Comparison of ENCODE assay signal across 21 mouse cellular contexts in genomic region chr11:106759028-106759427, GRCm38 (mm10). TPM values are rescaled to one million over a fixed set of nuclear protein-coding genes. Genes with fewer than 3 reads are reported as not detected.
DNase-seq lines count a peak whose midpoint lies in the region; ATAC-seq lines count a peak whose summit lies in the region.
"Had no signal": no experiment of that assay in that cellular context is flagged by ENCODE, and none has a peak within 500 bp of the region (broad histone marks: within the 10 kb centered on the region; RNA-seq: fewer than 3 reads in every experiment).

No protein-coding gene starts in this region.

- 52% methylated on average over 3 of the region's 3 CpGs for WGBS in liver, embryonic 16.5 days (ENCODE audit: insufficient replicate concordance)
- 66% methylated on average over 3 of the region's 3 CpGs for WGBS in liver, embryonic 12.5 days (ENCODE audit: insufficient replicate concordance)
- WGBS in midbrain, embryonic 14.5 days: 94% methylated on average over 3 of the region's 3 CpGs

- no peak overlapping the region for H3K4me2 ChIP-seq in liver, embryonic 16.5 days (ENCODE audit: low read depth, low read length)
- H3K4me2 ChIP-seq in liver, embryonic 12.5 days: no peak overlapping the region
- H3K4me2 ChIP-seq in midbrain, embryonic 14.5 days (ENCODE audit: low read length): no peak overlapping the region
- H3K4me2 ChIP-seq: heart, embryonic 12.5 days; lung, embryonic 15.5 days; midbrain, embryonic 13.5 days; stomach, embryonic 15.5 days had no signal

- ATAC-seq in liver, embryonic 16.5 days (ENCODE audit: low read depth): no peak
- no peak for ATAC-seq in liver, embryonic 12.5 days
- peak; percentile 82 for ATAC-seq in monocyte, adult 5-6 weeks (replicated peaks; ENCODE audit: insufficient number of reproducible peaks, low FRiP score, low TSS enrichment, poor library complexity, severe bottlenecking)
- ATAC-seq in midbrain, embryonic 14.5 days (ENCODE audit: low FRiP score, low TSS enrichment): no peak
- ATAC-seq: forebrain, postnatal 0 days; midbrain, embryonic 13.5 days; Patski had no signal

- H3K36me3 ChIP-seq in liver, embryonic 16.5 days (ENCODE audit: control insufficient read depth, insufficient read depth): no peaks in the 10 kb centered on the region; the same call in 1 of the 2 replicates
- H3K36me3 ChIP-seq in liver, embryonic 12.5 days: no peaks in the 10 kb centered on the region
- no peaks in the 10 kb centered on the region for H3K36me3 ChIP-seq in midbrain, embryonic 14.5 days (ENCODE audit: control insufficient read depth, insufficient read depth, low read length)
- H3K36me3 ChIP-seq: heart, embryonic 12.5 days; lung, embryonic 15.5 days; midbrain, embryonic 13.5 days; stomach, embryonic 15.5 days had no signal

- H3K27me3 ChIP-seq in liver, embryonic 16.5 days (ENCODE audit: control insufficient read depth, insufficient read depth, low read depth, low read length): no peaks in the 10 kb centered on the region
- H3K27me3 ChIP-seq in liver, embryonic 12.5 days (replicated peaks): no peaks in the 10 kb centered on the region
- H3K27me3 ChIP-seq in midbrain, embryonic 14.5 days (ENCODE audit: control insufficient read depth, insufficient read depth, low read length): no peaks in the 10 kb centered on the region
- H3K27me3 ChIP-seq: heart, embryonic 12.5 days; lung, embryonic 15.5 days; midbrain, embryonic 13.5 days; Patski; stomach, embryonic 15.5 days had no signal

- H3K4me1 ChIP-seq in liver, embryonic 16.5 days (ENCODE audit: control insufficient read depth, low read depth, low read length): no peaks in the 10 kb centered on the region; the same call in none of the 2 replicates
- peaks cover 37% of the 10 kb centered on the region for H3K4me1 ChIP-seq in liver, embryonic 12.5 days
- H3K4me1 ChIP-seq in midbrain, embryonic 14.5 days (ENCODE audit: control insufficient read depth, insufficient read depth, low read length): no peaks in the 10 kb centered on the region

- H3K9ac ChIP-seq in liver, embryonic 16.5 days (ENCODE audit: low read depth, low read length): no peak overlapping the region
- no peak overlapping the region for H3K9ac ChIP-seq in liver, embryonic 12.5 days
- H3K9ac ChIP-seq in midbrain, embryonic 14.5 days (replicated peaks; ENCODE audit: low read length): no peak overlapping the region
- H3K9ac ChIP-seq: forebrain, postnatal 0 days; heart, embryonic 12.5 days; lung, embryonic 15.5 days; midbrain, embryonic 13.5 days; stomach, embryonic 15.5 days had no signal

- no peak overlapping the region for H3K4me3 ChIP-seq in liver, embryonic 16.5 days (ENCODE audit: low read depth, low read length)
- H3K4me3 ChIP-seq in liver, embryonic 12.5 days: no peak overlapping the region
- no peak overlapping the region for H3K4me3 ChIP-seq in midbrain, embryonic 14.5 days (replicated peaks; ENCODE audit: low read depth, low read length)
- H3K4me3 ChIP-seq: heart, embryonic 12.5 days; lung, embryonic 15.5 days; midbrain, embryonic 13.5 days; stomach, embryonic 15.5 days had no signal

- peak; percentile 61 to 64 for DNase-seq in B cell, adult 2 months
- DNase-seq in brain, adult 2 months (ENCODE audit: low read depth, low spot score): peak; percentile 30
- DNase-seq in midbrain, embryonic 14.5 days: no peak
- no peak for DNase-seq in MN1 (ENCODE audit: low spot score)
- DNase-seq in Muller cell, postnatal 12 days (ENCODE audit: inconsistent ontology term): no peak
- DNase-seq: cerebellum, adult 11-12 months; cerebellum, postnatal 36 days; forebrain, postnatal 0 days; gastrocnemius, postnatal 14 days; heart, postnatal 4 days; kidney, adult 8-10 months; right cerebral cortex, postnatal 14 days; thymus, postnatal 25 days had no signal

- 0 out of 2 replicates have a peak overlapping the region, but pooled peaks have one; percentile 0 for H3K27ac ChIP-seq in liver, embryonic 16.5 days (ENCODE audit: low read length)
- no peak overlapping the region for H3K27ac ChIP-seq in liver, embryonic 12.5 days
- H3K27ac ChIP-seq in midbrain, embryonic 14.5 days (replicated peaks; ENCODE audit: low read depth, low read length): no peak overlapping the region
- H3K27ac ChIP-seq: lung, embryonic 15.5 days; midbrain, embryonic 13.5 days; stomach, embryonic 15.5 days had no signal

- H3K9me3 ChIP-seq in liver, embryonic 16.5 days (replicated peaks; ENCODE audit: control insufficient read depth, low read length): no peaks in the 10 kb centered on the region
- H3K9me3 ChIP-seq in liver, embryonic 12.5 days (replicated peaks): no peaks in the 10 kb centered on the region
- H3K9me3 ChIP-seq in midbrain, embryonic 14.5 days (ENCODE audit: control insufficient read depth, low read length): no peaks in the 10 kb centered on the region
- H3K9me3 ChIP-seq: heart, embryonic 12.5 days; lung, embryonic 15.5 days; midbrain, embryonic 13.5 days; stomach, embryonic 15.5 days had no signal

RNA-seq across cellular contexts. Expression of gene Milr1, which starts 8.0 kb away (rescaled TPM):
- polyA plus RNA-seq in liver, embryonic 16.5 days (2015; fragmentation: Nextera tagmentation; extraction: Ambion mirVana): 2.0 and 2.7 TPM in 2 replicates
- polyA plus RNA-seq in liver, embryonic 12.5 days (2016; fragmentation: Nextera tagmentation; extraction: Ambion mirVana): 2.2 and 2.7 TPM in 2 replicates
- 44.9 to 93.4 TPM (median 91.7 TPM) in 3 replicates for total RNA-seq in monocyte, adult 5-6 weeks (2017)
- 0.20 and 1.4 TPM in 2 replicates for polyA plus RNA-seq in midbrain, embryonic 14.5 days (2014; fragmentation: Nextera tagmentation; extraction: Ambion mirVana)
- total RNA-seq: forebrain, postnatal 0 days had no signal

RNA-seq across cellular contexts. Expression of gene Pecam1, which starts 8.6 kb away (rescaled TPM):
- polyA plus RNA-seq in liver, embryonic 16.5 days (2015; fragmentation: Nextera tagmentation; extraction: Ambion mirVana): 8.4 and 9.5 TPM in 2 replicates
- polyA plus RNA-seq in liver, embryonic 12.5 days (2016; fragmentation: Nextera tagmentation; extraction: Ambion mirVana): 10.7 and 12.3 TPM in 2 replicates
- 46.9 to 75.5 TPM (median 51.4 TPM) in 3 replicates for total RNA-seq in monocyte, adult 5-6 weeks (2017)
- 9.7 and 14.8 TPM in 2 replicates for polyA plus RNA-seq in midbrain, embryonic 14.5 days (2014; fragmentation: Nextera tagmentation; extraction: Ambion mirVana)

RNA-seq across cellular contexts. Expression of gene Polg2, which starts 20.3 kb away (rescaled TPM):
- polyA plus RNA-seq in liver, embryonic 16.5 days (2015; fragmentation: Nextera tagmentation; extraction: Ambion mirVana): 4.0 and 4.5 TPM in 2 replicates
- 7.0 and 7.3 TPM in 2 replicates for polyA plus RNA-seq in liver, embryonic 12.5 days (2016; fragmentation: Nextera tagmentation; extraction: Ambion mirVana)
- total RNA-seq in monocyte, adult 5-6 weeks (2017): 18.3 to 21.0 TPM (median 19.8 TPM) in 3 replicates
- 9.4 and 9.5 TPM in 2 replicates for polyA plus RNA-seq in midbrain, embryonic 14.5 days (2014; fragmentation: Nextera tagmentation; extraction: Ambion mirVana)

RNA-seq across cellular contexts. Expression of gene Ddx5, which starts 30.0 kb away (rescaled TPM):
- polyA plus RNA-seq in liver, embryonic 16.5 days (2015; fragmentation: Nextera tagmentation; extraction: Ambion mirVana): 118 and 124 TPM in 2 replicates
- 174 and 177 TPM in 2 replicates for polyA plus RNA-seq in liver, embryonic 12.5 days (2016; fragmentation: Nextera tagmentation; extraction: Ambion mirVana)
- 2,968 to 3,655 TPM (median 3,142 TPM) in 3 replicates for total RNA-seq in monocyte, adult 5-6 weeks (2017)
- 470 and 537 TPM in 2 replicates for polyA plus RNA-seq in midbrain, embryonic 14.5 days (2014; fragmentation: Nextera tagmentation; extraction: Ambion mirVana)

RNA-seq across cellular contexts. Expression of gene Cep95, which starts 30.0 kb away (rescaled TPM):
- polyA plus RNA-seq in liver, embryonic 16.5 days (2015; fragmentation: Nextera tagmentation; extraction: Ambion mirVana): 8.6 and 10.0 TPM in 2 replicates
- 12.6 and 12.7 TPM in 2 replicates for polyA plus RNA-seq in liver, embryonic 12.5 days (2016; fragmentation: Nextera tagmentation; extraction: Ambion mirVana)
- 19.5 to 54.4 TPM (median 22.2 TPM) in 3 replicates for total RNA-seq in monocyte, adult 5-6 weeks (2017)
- polyA plus RNA-seq in midbrain, embryonic 14.5 days (2014; fragmentation: Nextera tagmentation; extraction: Ambion mirVana): 13.9 and 14.4 TPM in 2 replicates

Comparison
In these comparisons a context has a peak if more than half of its experiments do, and no peak if none do; other contexts are left out.
1. DNase-seq: peak in B cell, adult 2 months (2 of 2) and brain, adult 2 months (single experiment); none in midbrain, embryonic 14.5 days (single experiment), MN1 (single experiment) and Muller cell, postnatal 12 days (single experiment).